In the genomic region with DNA sequence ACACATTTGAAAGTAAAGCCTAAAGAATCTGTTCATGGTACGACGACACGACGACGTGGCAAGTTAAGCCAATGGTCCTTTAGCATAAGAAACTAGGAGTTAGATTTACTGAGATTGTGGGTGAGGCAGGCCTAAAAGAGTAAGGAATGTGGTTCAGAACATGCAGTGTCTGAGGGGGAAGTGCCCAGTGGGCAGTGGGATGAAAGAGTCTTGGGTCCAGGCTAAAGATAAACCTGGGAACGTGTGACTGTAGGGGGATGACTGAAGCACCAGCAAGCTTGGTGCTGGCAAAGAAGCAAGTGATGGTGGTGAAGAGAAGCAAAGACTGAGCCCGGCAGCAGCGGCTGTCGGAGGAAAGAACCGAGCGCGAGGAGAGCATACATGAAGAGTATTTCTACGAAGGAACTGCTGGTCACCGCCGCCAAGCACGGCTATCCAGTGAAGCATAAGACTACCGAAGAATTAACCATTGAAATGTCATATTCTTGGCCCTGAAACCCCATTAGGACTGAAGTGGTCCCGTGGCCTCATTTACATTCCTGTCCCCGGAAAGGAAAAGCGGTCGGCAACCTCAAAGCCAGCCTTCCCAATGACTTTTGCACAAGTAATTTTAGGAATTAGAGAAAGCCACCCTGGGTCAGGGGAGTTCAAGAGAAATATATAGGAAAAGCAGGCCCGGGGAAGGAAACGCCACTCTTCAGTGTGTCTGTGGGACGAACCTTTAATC, we compare ENCODE assay signal across 26 mouse cellular contexts.
A peak's percentile ranks its signal among the peaks of the same experiment; 100 is the strongest.
DNase-seq lines count a peak whose midpoint lies in the region; TF ChIP-seq lines count a peak whose summit lies in the region.
"Had no signal": no experiment of that assay in that cellular context is flagged by ENCODE, and none has a peak within 500 bp of the region (broad histone marks: within the 10 kb centered on the region; RNA-seq: fewer than 3 reads in every experiment).

No protein-coding gene starts in this region.

- peak overlapping the region; percentile 33; the same call in 1 of the 2 replicates for H3K27ac ChIP-seq in testis, adult 2 months (ENCODE audit: control insufficient read depth, insufficient read depth, low read depth, low read length)
- H3K27ac ChIP-seq: embryonic facial prominence, embryonic 10.5 days; embryonic facial prominence, embryonic 13.5 days; forebrain, embryonic 12.5 days; forebrain, embryonic 15.5 days; heart, adult 2 months; hindbrain, embryonic 10.5 days; hindbrain, embryonic 13.5 days; intestine, embryonic 15.5 days had no signal

- H3K36me3 ChIP-seq in testis, adult 2 months (ENCODE audit: control insufficient read depth, insufficient read depth, low read length), result no peaks in the 10 kb centered on the region
- H3K36me3 ChIP-seq: embryonic facial prominence, embryonic 10.5 days; embryonic facial prominence, embryonic 13.5 days; forebrain, embryonic 12.5 days; forebrain, embryonic 15.5 days; hindbrain, embryonic 10.5 days; hindbrain, embryonic 13.5 days; intestine, embryonic 15.5 days had no signal

- no peak for TF ChIP-seq POLR2A in testis, adult 2 months (IDR thresholded peaks at IDR 0.05; ENCODE audit: control insufficient read depth, low read depth, low read length)
- TF ChIP-seq POLR2A in brain, embryonic 14.5 days (IDR thresholded peaks at IDR 0.05; ENCODE audit: borderline replicate concordance, extremely low read depth, insufficient read depth, insufficient read length, poor library complexity, severe bottlenecking), result no peak

- DNase-seq in heart, adult 11 months, result peak; percentile 74
- DNase-seq in heart, postnatal 10 days, result no peak
- DNase-seq in testis, postnatal 14 days (ENCODE audit: low spot score), result no peak
- DNase-seq in brain, embryonic 14.5 days (ENCODE audit: low read depth), result peak; percentile 27
- DNase-seq in T-cell, adult 2 months (ENCODE audit: low spot score), result no peak
- no peak for DNase-seq in thymus, postnatal 0 days (ENCODE audit: low spot score)
- DNase-seq: adrenal gland, postnatal 10 days; adrenal gland, postnatal 36 days; cerebellum, adult 18-20 months; cerebellum, adult 9-10 months; cerebellum, postnatal 25 days; embryo, embryonic 11 days; gastrocnemius, adult 2 months; gastrocnemius, postnatal 14 days; heart, postnatal 36 days; kidney, adult 11 months had no signal

- no peak for TF ChIP-seq CTCF in testis, adult 2 months (IDR thresholded peaks at IDR 0.05; ENCODE audit: control insufficient read depth, insufficient read depth, insufficient replicate concordance, low read depth, low read length)
- TF ChIP-seq CTCF in brain, embryonic 14.5 days (IDR thresholded peaks at IDR 0.05; ENCODE audit: borderline replicate concordance, extremely low read depth, insufficient read depth, insufficient read length), result no peak

- H3K27me3 ChIP-seq in testis, adult 2 months (ENCODE audit: control insufficient read depth, insufficient read depth, low read length), result no peaks in the 10 kb centered on the region
- H3K27me3 ChIP-seq: embryonic facial prominence, embryonic 13.5 days; forebrain, embryonic 15.5 days; hindbrain, embryonic 13.5 days; intestine, embryonic 15.5 days had no signal

- H3K4me3 ChIP-seq in testis, adult 2 months (ENCODE audit: control insufficient read depth, low read depth, low read length), result no peak overlapping the region
- H3K4me3 ChIP-seq: embryonic facial prominence, embryonic 10.5 days; embryonic facial prominence, embryonic 13.5 days; erythroblast, embryonic 14.5 days; forebrain, embryonic 12.5 days; forebrain, embryonic 15.5 days; gastrocnemius, adult 2 months; heart, adult 2 months; hindbrain, embryonic 10.5 days; hindbrain, embryonic 13.5 days; intestine, embryonic 15.5 days had no signal

- intact Hi-C loops in heart, postnatal 10 days (cut with DNase I), result no loop called here

- H3K4me1 ChIP-seq in testis, adult 2 months (ENCODE audit: control insufficient read depth, insufficient read depth, low read length), result peaks cover 6% of the 10 kb centered on the region

Comparison
In these comparisons a context has a peak if more than half of its experiments do, and no peak if none do; other contexts are left out.
1. DNase-seq: peak in heart, adult 11 months (single experiment) and brain, embryonic 14.5 days (single experiment); none in heart, postnatal 10 days (0 of 2), testis, postnatal 14 days (single experiment), T-cell, adult 2 months (single experiment) and thymus, postnatal 0 days (single experiment).